Mouse (Mus musculus) liver, embryonic 15.5 days (tissue): ENCODE data around the gene Zdhhc22. TPM values are rescaled to one million over a fixed set of nuclear protein-coding genes. Genes with fewer than 3 reads are reported as not detected.

Experiments
- ATAC-seq: fragments of 200-750 bp; cut with Nextera tagmentation; 2 replicates; pipeline ENCODE4 v1.8.0; 2017; ENCODE audit warnings: moderate number of reproducible peaks, mild to moderate bottlenecking, moderate library complexity; ENCODE audit not compliant: insufficient read depth
- H3K27ac ChIP-seq: fragments of 300-500 bp; sonication (generic); replicated peaks from 2 replicates; pipeline ENCODE4 v1.5.1; 2015; ENCODE audit warnings: mild to moderate bottlenecking, inconsistent platforms
- H3K27me3 ChIP-seq: fragments of 300-500 bp; sonication (generic); 2 replicates; pipeline ENCODE4 v1.6.1; 2015; ENCODE audit warnings: mild to moderate bottlenecking, inconsistent platforms
- H3K36me3 ChIP-seq: fragments of 300-500 bp; sonication (generic); replicated peaks from 2 replicates; pipeline ENCODE4 v1.6.1; 2015; ENCODE audit warnings: moderate library complexity, mild to moderate bottlenecking, inconsistent platforms
- H3K4me1 ChIP-seq: fragments of 300-500 bp; sonication (generic); replicated peaks from 2 replicates; pipeline ENCODE4 v1.6.1; 2015; ENCODE audit warnings: inconsistent platforms
- H3K4me2 ChIP-seq: fragments of 300-500 bp; sonication (generic); 2 replicates; pipeline ENCODE4 v1.6.1; 2015; ENCODE audit warnings: moderate library complexity, mild to moderate bottlenecking, inconsistent platforms
- H3K4me3 ChIP-seq: fragments of 300-500 bp; sonication (generic); replicated peaks from 2 replicates; pipeline ENCODE4 v1.5.1; 2015; ENCODE audit warnings: mild to moderate bottlenecking, inconsistent platforms
- H3K9ac ChIP-seq: fragments of 300-500 bp; sonication (generic); 2 replicates; pipeline ENCODE4 v1.6.1; 2015; ENCODE audit warnings: moderate library complexity, mild to moderate bottlenecking, inconsistent platforms
- H3K9me3 ChIP-seq: fragments of 300-500 bp; sonication (generic); replicated peaks from 2 replicates; pipeline ENCODE4 v1.6.1; 2016; ENCODE audit warnings: inconsistent platforms
- WGBS: fragments of 180-500 bp; shearing (Covaris S2); methylation state at CpG from one replicate; pipeline ENCODE4 v1.1.7; 2015; ENCODE audit warnings: mixed read lengths; ENCODE audit not compliant: insufficient replicate concordance; 5-methylcytosine and 5-hydroxymethylcytosine counted together
- polyA plus RNA-seq: library from polyadenylated mRNA; unstranded; fragments of >200 nt; fragmentation: Nextera tagmentation; extraction: Ambion mirVana; gene quantifications from 2 replicates; pipeline ENCODE4 v1.2.1, GENCODE M21; 2015

The Zdhhc22 gene
- polyA plus RNA-seq, 1 experiment from 2014 or later, result 0.05 TPM

GRCm38 (mm10) chr12:86994776-86995175 is 4.5 kb upstream of the Zdhhc22 start:
- H3K4me1 ChIP-seq, result no peaks in the 10 kb centered on the region
- H3K9me3 ChIP-seq, result no peaks in the 10 kb centered on the region
- no peak overlapping the region for H3K9ac ChIP-seq
- no peak overlapping the region for H3K27ac ChIP-seq
- no peak overlapping the region for H3K4me3 ChIP-seq
- peaks cover 33% of the 10 kb centered on the region for H3K27me3 ChIP-seq
- no peak overlapping the region for H3K4me2 ChIP-seq
- no peak for ATAC-seq
- WGBS, result 42% methylated on average over 3 of the region's 3 CpGs
- no peaks in the 10 kb centered on the region for H3K36me3 ChIP-seq

DNA sequence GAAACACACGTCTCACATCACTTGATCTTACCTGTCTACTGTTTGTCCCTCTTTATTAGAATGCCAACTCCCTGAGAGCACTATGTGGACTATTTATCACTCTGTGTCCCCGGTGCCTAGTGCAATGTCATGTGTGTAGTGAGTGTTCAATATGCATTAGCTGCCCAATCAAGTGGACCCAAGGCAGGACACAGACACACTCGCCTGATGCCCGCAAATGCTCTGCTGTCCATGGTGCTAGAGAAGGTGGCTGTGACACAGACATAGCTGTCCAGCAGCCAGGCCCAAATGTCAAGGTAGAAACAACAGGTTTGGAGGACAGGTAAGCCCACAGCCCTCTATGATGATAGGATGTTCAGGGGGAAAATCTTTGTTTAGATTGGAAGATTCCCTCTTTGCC is 3.9 kb upstream of the Zdhhc22 start:
- Histone ChIP-seq H3K36me3 (no peaks in the 10 kb centered on the region), H3K4me3 (no peak overlapping the region), H3K4me1 (no peaks in the 10 kb centered on the region), H3K27me3 (peaks cover 39% of the 10 kb centered on the region), H3K4me2 (no peak overlapping the region), H3K27ac (no peak overlapping the region), H3K9ac (no peak overlapping the region), H3K9me3 (no peaks in the 10 kb centered on the region)
- no peak for ATAC-seq
- 27% methylated on average over 4 of the region's 4 CpGs for WGBS

GRCm38 (mm10) chr12:86990755-86991110 is 503 bp upstream of the Zdhhc22 start:
- no peaks in the 10 kb centered on the region for H3K9me3 ChIP-seq
- no peaks in the 10 kb centered on the region for H3K36me3 ChIP-seq
- no peak overlapping the region for H3K27ac ChIP-seq
- WGBS, result 31% methylated on average over 2 of the region's 2 CpGs
- peaks cover 72% of the 10 kb centered on the region for H3K27me3 ChIP-seq
- H3K4me2 ChIP-seq, result no peak overlapping the region
- ATAC-seq, result no peak
- no peaks in the 10 kb centered on the region for H3K4me1 ChIP-seq
- no peak overlapping the region for H3K9ac ChIP-seq
- no peak overlapping the region for H3K4me3 ChIP-seq

DNA sequence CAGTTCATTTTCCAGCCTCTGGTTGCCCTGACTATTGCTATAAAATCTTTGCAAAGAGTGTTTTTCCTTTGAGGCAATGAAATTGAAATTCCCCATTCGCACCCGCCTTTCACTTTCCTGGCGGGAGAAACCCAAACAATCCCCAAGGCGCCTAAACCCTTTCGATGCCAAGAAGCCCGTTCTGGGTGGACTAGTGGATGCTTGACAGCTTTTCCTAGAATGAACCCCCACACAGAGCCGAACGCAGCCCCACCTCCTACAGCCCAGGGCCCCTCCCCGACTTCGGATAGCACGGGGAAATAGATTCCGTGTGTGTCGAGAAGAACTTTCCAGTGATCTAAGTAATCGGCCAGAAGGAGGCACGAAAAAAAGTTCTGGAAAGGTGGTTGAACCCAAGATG is 852 bp downstream of the Zdhhc22 start:
- no peak for ATAC-seq
- Histone ChIP-seq H3K9me3 (no peaks in the 10 kb centered on the region), H3K36me3 (no peaks in the 10 kb centered on the region), H3K4me3 (no peak overlapping the region), H3K4me1 (no peaks in the 10 kb centered on the region), H3K27me3 (peaks cover 84% of the 10 kb centered on the region), H3K9ac (no peak overlapping the region), H3K4me2 (no peak overlapping the region), H3K27ac (no peak overlapping the region)
- WGBS, result 7% methylated on average over 15 of the region's 15 CpGs

GRCm38 (mm10) chr12:86988227-86988626 is 2.0 kb downstream of the Zdhhc22 start:
- Histone ChIP-seq H3K27ac (no peak overlapping the region), H3K4me3 (no peak overlapping the region), H3K9ac (no peak overlapping the region), H3K27me3 (peaks cover 93% of the 10 kb centered on the region), H3K4me2 (no peak overlapping the region), H3K9me3 (no peaks in the 10 kb centered on the region), H3K4me1 (no peaks in the 10 kb centered on the region), H3K36me3 (no peaks in the 10 kb centered on the region)
- 32% methylated on average over 16 of the region's 16 CpGs for WGBS
- no peak for ATAC-seq

DNA sequence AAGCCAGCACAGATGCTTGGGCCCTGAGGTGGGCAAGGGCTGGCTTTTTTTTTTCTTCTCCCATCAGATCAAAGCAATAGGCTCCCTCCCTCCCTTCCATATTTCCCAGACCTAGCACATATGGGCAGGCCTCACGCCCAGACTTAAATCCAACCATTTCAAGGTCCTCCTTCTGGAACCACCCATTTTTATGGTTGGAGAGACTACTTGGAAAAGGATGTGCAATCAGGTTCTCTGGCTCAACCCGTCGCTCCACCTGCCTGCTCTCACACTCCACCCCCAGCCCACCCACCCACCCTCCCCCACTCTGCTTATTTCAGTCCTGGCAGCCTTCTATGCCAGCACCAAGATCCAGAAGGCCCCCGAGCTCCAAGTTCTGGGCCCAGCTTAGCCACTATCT is 3.7 kb downstream of the Zdhhc22 start:
- Histone ChIP-seq H3K36me3 (no peaks in the 10 kb centered on the region), H3K27ac (no peak overlapping the region), H3K27me3 (peaks cover 98% of the 10 kb centered on the region), H3K4me1 (no peaks in the 10 kb centered on the region), H3K9me3 (no peaks in the 10 kb centered on the region), H3K9ac (no peak overlapping the region), H3K4me3 (no peak overlapping the region), H3K4me2 (no peak overlapping the region)
- ATAC-seq, result no peak
- 42% methylated on average over 4 of the region's 4 CpGs for WGBS

GRCm38 (mm10) chr12:86984194-86984555 is 6.1 kb downstream of the Zdhhc22 start:
- Histone ChIP-seq H3K36me3 (no peaks in the 10 kb centered on the region), H3K4me1 (no peaks in the 10 kb centered on the region), H3K9me3 (no peaks in the 10 kb centered on the region), H3K27ac (no peak overlapping the region), H3K27me3 (peaks cover 94% of the 10 kb centered on the region), H3K4me2 (no peak overlapping the region), H3K9ac (no peak overlapping the region), H3K4me3 (no peak overlapping the region)
- ATAC-seq, result no peak
- WGBS, result 9% methylated on average over 6 of the region's 6 CpGs

GRCm38 (mm10) chr12:86983470-86984193 is 6.6 kb downstream of the Zdhhc22 start:
- WGBS, result 3% methylated on average over 28 of the region's 28 CpGs

GRCm38 (mm10) chr12:86981180-86981579 is 9.1 kb downstream of the Zdhhc22 start:
- 26% methylated on average over 9 of the region's 9 CpGs for WGBS
- Histone ChIP-seq H3K4me1 (no peaks in the 10 kb centered on the region), H3K9me3 (no peaks in the 10 kb centered on the region), H3K27me3 (peaks cover 89% of the 10 kb centered on the region), H3K36me3 (no peaks in the 10 kb centered on the region), H3K4me2 (no peak overlapping the region), H3K4me3 (no peak overlapping the region), H3K27ac (no peak overlapping the region), H3K9ac (no peak overlapping the region)
- ATAC-seq, result no peak

More at GRCm38 (mm10) chr12:86983470-86984193, 6.6 kb downstream of the Zdhhc22 start:
- Histone ChIP-seq H3K4me1 (no peaks in the 10 kb centered on the region), H3K27ac (no peak overlapping the region), H3K36me3 (no peaks in the 10 kb centered on the region), H3K9me3 (no peaks in the 10 kb centered on the region), H3K4me2 (no peak overlapping the region), H3K4me3 (no peak overlapping the region), H3K27me3 (peaks cover 94% of the 10 kb centered on the region), H3K9ac (no peak overlapping the region)
- no peak for ATAC-seq

DNA sequence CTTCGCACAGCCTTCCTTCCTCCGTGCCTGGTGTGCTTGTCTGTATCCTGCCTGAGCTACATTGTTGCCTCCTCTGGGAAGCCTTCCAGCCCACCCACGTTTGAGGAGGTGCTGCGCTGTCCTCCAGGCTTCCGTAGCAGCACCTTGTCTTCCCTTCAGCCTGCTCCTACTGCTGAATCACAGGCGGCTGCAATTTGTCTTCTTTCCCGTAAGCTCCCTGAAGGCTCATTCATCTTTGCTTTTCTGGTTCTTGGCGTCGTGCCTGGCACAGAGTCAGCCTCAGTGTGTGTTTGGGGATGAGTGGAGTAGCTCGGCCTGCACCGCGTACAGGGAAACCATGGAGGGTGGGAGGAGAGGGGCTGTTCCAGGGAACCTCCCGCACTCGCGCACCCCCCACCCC is 12.4 kb downstream of the Zdhhc22 start:
- ATAC-seq, result no peak
- no peak overlapping the region for H3K4me3 ChIP-seq
- WGBS, result 21% methylated on average over 15 of the region's 15 CpGs
- H3K4me2 ChIP-seq, result no peak overlapping the region
- H3K4me1 ChIP-seq, result peaks cover 17% of the 10 kb centered on the region
- H3K36me3 ChIP-seq, result no peaks in the 10 kb centered on the region
- H3K9me3 ChIP-seq, result no peaks in the 10 kb centered on the region
- H3K9ac ChIP-seq, result no peak overlapping the region
- H3K27me3 ChIP-seq, result peaks cover 57% of the 10 kb centered on the region
- no peak overlapping the region for H3K27ac ChIP-seq

DNA sequence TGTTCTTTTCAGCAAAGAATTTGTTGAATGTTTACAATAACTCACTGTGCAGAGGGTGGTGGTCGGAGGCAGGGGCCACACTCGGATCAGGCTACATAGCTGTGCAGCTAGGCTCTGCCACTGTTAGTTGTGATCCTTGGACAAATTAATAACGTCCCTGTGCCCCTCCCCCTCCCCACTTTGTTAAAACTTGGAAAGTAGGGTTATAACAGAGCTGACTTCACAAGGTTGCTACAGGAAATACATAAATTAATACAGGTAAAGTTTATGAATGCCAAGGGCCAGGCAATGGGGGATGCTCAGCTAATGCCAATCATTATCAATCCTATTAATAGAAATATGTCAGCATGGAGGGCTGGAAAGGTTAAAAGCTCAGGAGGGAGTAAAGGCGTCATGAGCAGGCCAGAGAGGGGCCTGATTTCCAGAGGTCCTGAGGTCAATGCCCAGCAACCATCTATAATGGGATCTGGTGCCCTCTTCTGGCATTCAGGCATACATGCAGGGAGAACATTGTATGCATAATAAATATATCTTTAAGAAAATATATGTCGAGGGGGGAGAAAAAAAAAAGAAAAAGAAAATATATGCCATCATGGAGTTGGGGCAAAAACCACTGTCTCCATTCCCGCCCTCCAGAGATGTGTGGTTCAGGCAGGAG is 13.6 kb downstream of the Zdhhc22 start:
- no peak overlapping the region for H3K27ac ChIP-seq
- peaks cover 45% of the 10 kb centered on the region for H3K27me3 ChIP-seq
- no peak overlapping the region for H3K9ac ChIP-seq
- no peak overlapping the region for H3K4me3 ChIP-seq
- ATAC-seq, result no peak
- no peaks in the 10 kb centered on the region for H3K9me3 ChIP-seq
- no peak overlapping the region for H3K4me2 ChIP-seq
- WGBS, result 40% methylated on average over 6 of the region's 6 CpGs
- no peaks in the 10 kb centered on the region for H3K36me3 ChIP-seq
- peaks cover 19% of the 10 kb centered on the region for H3K4me1 ChIP-seq

- Histone ChIP-seq H3K9ac (no peak overlapping the region), H3K4me1 (peaks cover 19% of the 10 kb centered on the region), H3K4me3 (no peak overlapping the region), H3K27me3 (peaks cover 37% of the 10 kb centered on the region), H3K9me3 (no peaks in the 10 kb centered on the region), H3K36me3 (no peaks in the 10 kb centered on the region), H3K4me2 (no peak overlapping the region), H3K27ac (no peak overlapping the region)
- 33% methylated on average over 10 of the region's 10 CpGs for WGBS
- no peak for ATAC-seq
Measured at GRCm38 (mm10) chr12:86975761-86976160, 14.5 kb downstream of the Zdhhc22 start.
